Mouse (Mus musculus) lung, embryonic 14.5 days (tissue): ENCODE results near the gene Cdh22. TPM values are rescaled to one million over a fixed set of nuclear protein-coding genes. Genes with fewer than 3 reads are reported as not detected.

Source experiments
- ATAC-seq: fragments of 200-750 bp; cut with Nextera tagmentation; 2 replicates; pipeline ENCODE4 v1.8.0; 2017; ENCODE audit warnings: mild to moderate bottlenecking, moderate TSS enrichment, moderate library complexity; ENCODE audit not compliant: insufficient read depth
- DNase-seq: peaks from one replicate; pipeline ENCODE4 v3.0.0-alpha.2; 2015
- H3K27ac ChIP-seq: fragments of 300-500 bp; sonication (generic); 2 replicates; pipeline ENCODE4 v1.5.1; 2014; ENCODE audit warnings: low read depth, mild to moderate bottlenecking, moderate library complexity
- H3K27me3 ChIP-seq: fragments of 300-500 bp; sonication (generic); 2 replicates; pipeline ENCODE4 v1.6.1; 2014; ENCODE audit warnings: low read length, control low read depth; ENCODE audit not compliant: insufficient read depth
- H3K36me3 ChIP-seq: fragments of 300-500 bp; sonication (generic); 2 replicates; pipeline ENCODE4 v1.6.1; 2014; ENCODE audit warnings: control low read depth; ENCODE audit not compliant: insufficient read depth
- H3K4me1 ChIP-seq: fragments of 300-500 bp; sonication (generic); 2 replicates; pipeline ENCODE4 v1.6.1; 2014; ENCODE audit warnings: antibody characterized with exemption, control low read depth; ENCODE audit not compliant: insufficient read depth
- H3K4me2 ChIP-seq: fragments of 300-500 bp; sonication (generic); 2 replicates; pipeline ENCODE4 v1.6.1; 2014; ENCODE audit warnings: mild to moderate bottlenecking
- H3K4me3 ChIP-seq: fragments of 300-500 bp; sonication (generic); 2 replicates; pipeline ENCODE4 v1.5.1; 2014; ENCODE audit warnings: low read depth, low read length
- H3K9ac ChIP-seq: fragments of 300-500 bp; sonication (generic); 2 replicates; pipeline ENCODE4 v1.6.1; 2014
- H3K9me3 ChIP-seq: fragments of 300-500 bp; sonication (generic); 2 replicates; pipeline ENCODE4 v1.6.1; 2016; ENCODE audit warnings: low read depth, low read length, control low read depth
- CTCF ChIP-seq: IDR thresholded peaks from 2 replicates; pipeline ENCODE4 v1.5.1; 2016; ENCODE audit warnings: antibody characterized with exemption, low read depth
- WGBS: fragments of 180-500 bp; shearing (Covaris S2); extraction: QIAGEN DNeasy Blood & Tissue Kit; methylation state at CpG from one replicate; pipeline ENCODE4 v1.1.7; 2014; 5-methylcytosine and 5-hydroxymethylcytosine counted together
- polyA plus RNA-seq: library from polyadenylated mRNA; unstranded; fragments of >200 nt; fragmentation: Nextera tagmentation; extraction: Ambion mirVana; gene quantifications from 2 replicates; pipeline ENCODE4 v1.2.1, GENCODE M21; 2014

The Cdh22 gene
- polyA plus RNA-seq, 1 experiment from 2014 or later = 1.5 TPM

- no peak for TF ChIP-seq CTCF
- DNase-seq (no peak), ATAC-seq (no peak)
- Histone ChIP-seq H3K4me3 (no peak overlapping the region), H3K36me3 (no peaks in the 10 kb centered on the region), H3K4me2 (no peak overlapping the region), H3K4me1 (no peaks in the 10 kb centered on the region), H3K9ac (no peak overlapping the region), H3K27me3 (peaks cover 46% of the 10 kb centered on the region), H3K27ac (no peak overlapping the region), H3K9me3 (no peaks in the 10 kb centered on the region)
- WGBS = 65% methylated on average over 16 of the region's 16 CpGs
Measured at GRCm38 (mm10) chr2:165105513-165106079, 129.1 kb downstream of the Cdh22 start.

GRCm38 (mm10) chr2:165102920-165103319 lies 131.7 kb downstream of the Cdh22 start:
- Histone ChIP-seq H3K9ac (no peak overlapping the region), H3K36me3 (no peaks in the 10 kb centered on the region), H3K9me3 (no peaks in the 10 kb centered on the region), H3K4me3 (no peak overlapping the region), H3K4me2 (no peak overlapping the region), H3K27ac (no peak overlapping the region), H3K27me3 (peaks cover 28% of the 10 kb centered on the region), H3K4me1 (no peaks in the 10 kb centered on the region)
- TF ChIP-seq CTCF = no peak
- DNase-seq = peak; percentile 23
- 77% methylated on average over 3 of the region's 3 CpGs for WGBS
- no peak for ATAC-seq

- no peaks in the 10 kb centered on the region for H3K4me1 ChIP-seq
- H3K9me3 ChIP-seq = no peaks in the 10 kb centered on the region
- ATAC-seq (no peak), DNase-seq (no peak)
- no peak for TF ChIP-seq CTCF
- no peak overlapping the region for H3K9ac ChIP-seq
- H3K4me3 ChIP-seq = no peak overlapping the region
- H3K4me2 ChIP-seq = no peak overlapping the region
- no peak overlapping the region for H3K27ac ChIP-seq
- peaks cover 33% of the 10 kb centered on the region for H3K27me3 ChIP-seq
- H3K36me3 ChIP-seq = no peaks in the 10 kb centered on the region
- WGBS = 4% methylated on average over 6 of the region's 6 CpGs
Measured at GRCm38 (mm10) chr2:165100749-165101148, 133.9 kb downstream of the Cdh22 start.

DNA sequence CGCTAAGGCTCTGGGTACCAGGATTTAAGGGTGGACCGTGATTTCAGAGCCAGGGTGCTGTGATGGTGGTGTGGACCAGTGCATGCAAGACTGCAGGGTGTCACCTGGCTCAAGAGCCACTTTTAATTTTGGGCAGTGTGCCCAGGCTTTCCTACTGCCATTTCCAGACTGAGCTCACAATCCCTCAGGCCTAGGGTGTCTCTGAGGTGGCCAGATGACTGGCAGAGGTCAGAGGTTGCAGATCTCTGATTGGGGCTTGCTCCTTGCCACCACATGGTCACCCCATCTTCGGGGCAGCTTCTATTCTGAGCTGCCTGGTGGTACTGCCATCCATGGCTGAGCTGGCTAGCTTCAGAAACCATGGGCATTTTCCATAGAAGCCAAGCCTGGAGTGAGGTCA lies 135.8 kb downstream of the Cdh22 start:
- no peak for TF ChIP-seq CTCF
- ATAC-seq (no peak), DNase-seq (no peak)
- no peak overlapping the region for H3K4me3 ChIP-seq
- no peak overlapping the region for H3K9ac ChIP-seq
- H3K4me2 ChIP-seq = no peak overlapping the region
- 70% methylated on average over 3 of the region's 3 CpGs for WGBS
- H3K9me3 ChIP-seq = no peaks in the 10 kb centered on the region
- no peaks in the 10 kb centered on the region for H3K36me3 ChIP-seq
- H3K27me3 ChIP-seq = peaks cover 31% of the 10 kb centered on the region
- H3K27ac ChIP-seq = no peak overlapping the region
- no peaks in the 10 kb centered on the region for H3K4me1 ChIP-seq

- Histone ChIP-seq H3K27me3 (peaks cover 25% of the 10 kb centered on the region), H3K36me3 (no peaks in the 10 kb centered on the region), H3K4me1 (no peaks in the 10 kb centered on the region), H3K27ac (no peak overlapping the region), H3K9me3 (no peaks in the 10 kb centered on the region), H3K4me2 (no peak overlapping the region), H3K4me3 (no peak overlapping the region), H3K9ac (no peak overlapping the region)
- DNase-seq = no peak
- WGBS = 18% methylated on average over 10 of the region's 10 CpGs
- TF ChIP-seq CTCF = no peak
- ATAC-seq = no peak
Measured at GRCm38 (mm10) chr2:165096367-165096766, 138.3 kb downstream of the Cdh22 start.

DNA sequence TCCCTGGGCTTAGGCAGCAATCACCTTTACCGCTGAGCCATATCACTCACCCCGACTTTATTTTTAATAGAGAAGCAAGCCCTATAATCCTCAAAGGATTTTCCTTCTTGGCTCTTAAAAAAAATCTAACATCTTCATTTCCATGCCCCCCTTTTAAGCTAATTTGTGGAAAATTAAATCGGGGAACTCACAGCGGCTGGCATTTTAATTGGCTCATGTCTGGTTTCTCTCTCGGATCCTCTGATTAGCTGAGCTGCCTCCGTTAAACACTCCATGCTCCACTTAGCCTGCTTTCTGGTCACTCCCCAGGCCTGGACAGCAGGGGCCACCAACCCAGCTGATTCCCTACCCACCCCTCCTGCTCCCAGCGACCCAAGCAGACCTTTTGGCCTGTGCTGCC lies 142.3 kb downstream of the Cdh22 start:
- Histone ChIP-seq H3K4me3 (no peak overlapping the region), H3K27ac (no peak overlapping the region), H3K4me1 (no peaks in the 10 kb centered on the region), H3K9ac (no peak overlapping the region), H3K4me2 (no peak overlapping the region), H3K27me3 (peaks cover 15% of the 10 kb centered on the region), H3K9me3 (no peaks in the 10 kb centered on the region), H3K36me3 (no peaks in the 10 kb centered on the region)
- no peak for TF ChIP-seq CTCF
- DNase-seq (no peak), ATAC-seq (no peak)
- 74% methylated on average over 7 of the region's 7 CpGs for WGBS

GRCm38 (mm10) chr2:165091433-165091965 lies 143.2 kb downstream of the Cdh22 start:
- Histone ChIP-seq H3K4me2 (no peak overlapping the region), H3K9me3 (no peaks in the 10 kb centered on the region), H3K4me3 (no peak overlapping the region), H3K27ac (no peak overlapping the region), H3K4me1 (no peaks in the 10 kb centered on the region), H3K27me3 (peaks cover 7% of the 10 kb centered on the region), H3K9ac (no peak overlapping the region), H3K36me3 (no peaks in the 10 kb centered on the region)
- ATAC-seq = no peak
- no peak for DNase-seq
- TF ChIP-seq CTCF = no peak
- 61% methylated on average over 8 of the region's 8 CpGs for WGBS
